9 mouse cellular contexts compared by ENCODE assay signal in the genomic region with DNA sequence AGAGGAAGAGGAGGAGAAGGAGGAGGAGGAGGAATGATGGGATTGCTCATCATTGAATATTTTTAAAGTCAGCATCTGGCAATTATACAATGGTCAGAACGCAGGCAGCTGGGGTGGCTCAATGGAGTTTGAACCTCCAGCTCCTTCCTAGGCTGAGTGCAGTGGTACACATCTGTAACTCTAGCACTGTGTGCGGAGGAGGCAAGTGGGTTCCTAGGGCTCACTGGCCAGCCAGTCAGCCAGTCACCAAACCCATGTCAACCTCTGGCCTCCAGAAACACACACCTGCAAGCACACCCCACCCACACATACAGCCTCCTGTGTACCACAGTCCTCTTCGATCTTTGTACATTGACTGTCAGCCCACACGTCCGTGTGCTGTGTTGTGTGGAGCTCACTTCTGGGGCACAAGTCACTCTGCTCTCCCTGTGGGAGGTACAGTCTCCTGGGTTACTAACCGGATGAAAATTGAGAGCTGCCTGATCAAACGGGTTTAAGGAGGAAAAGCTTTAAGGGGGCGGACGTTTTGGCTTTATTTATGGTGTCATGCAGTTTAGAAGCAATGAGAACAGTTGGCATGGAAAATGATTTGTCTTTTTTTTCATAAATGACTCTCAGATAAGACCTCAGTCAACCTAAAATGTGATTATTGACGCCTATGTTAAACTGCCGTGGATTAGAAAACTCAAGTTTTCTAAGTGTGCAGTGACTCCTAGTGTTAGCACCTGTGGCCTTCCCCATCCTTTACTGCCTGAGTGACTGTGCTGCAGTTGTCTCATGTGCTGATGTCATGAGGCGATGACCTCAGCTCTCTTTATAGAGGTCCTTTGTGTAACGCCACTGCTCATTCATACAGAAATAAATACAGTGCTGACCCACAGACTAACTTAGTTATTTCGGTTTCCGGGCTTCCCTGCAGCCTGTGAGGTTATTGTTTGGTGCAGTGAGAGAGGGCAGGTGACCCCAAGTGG.
DNase-seq lines count a peak whose midpoint lies in the region; ATAC-seq lines count a peak whose summit lies in the region.
"Had no signal": no experiment of that assay in that cellular context is flagged by ENCODE, and none has a peak within 500 bp of the region (broad histone marks: within the 10 kb centered on the region; RNA-seq: fewer than 3 reads in every experiment).

No protein-coding gene starts in this region.

- DNase-seq in embryonic facial prominence, embryonic 14.5 days (ENCODE audit: low spot score): no peak
- DNase-seq in embryonic facial prominence, embryonic 10.5 days (ENCODE audit: low spot score): no peak
- no peak for DNase-seq in kidney, postnatal 10 days
- DNase-seq in right cerebral cortex, adult 18-20 months: peak; percentile 23
- no peak for DNase-seq in right cerebral cortex, postnatal 36 days (ENCODE audit: low spot score in 2 of 2)
- no peak for DNase-seq in thymus, postnatal 25 days
- DNase-seq: B cell, adult 2 months had no signal

- H3K4me3 ChIP-seq in embryonic facial prominence, embryonic 14.5 days (ENCODE audit: low read depth, low read length): no peak overlapping the region
- no peak overlapping the region for H3K4me3 ChIP-seq in embryonic facial prominence, embryonic 10.5 days
- no peak overlapping the region for H3K4me3 ChIP-seq in kidney, embryonic 15.5 days (replicated peaks)

- no peaks in the 10 kb centered on the region for H3K27me3 ChIP-seq in embryonic facial prominence, embryonic 14.5 days (replicated peaks; ENCODE audit: control insufficient read depth, insufficient read depth, low read length)
- H3K27me3 ChIP-seq in embryonic facial prominence, embryonic 10.5 days (replicated peaks; ENCODE audit: low read depth, poor library complexity, severe bottlenecking): no peaks in the 10 kb centered on the region
- no peaks in the 10 kb centered on the region for H3K27me3 ChIP-seq in kidney, embryonic 15.5 days

- no peak overlapping the region for H3K27ac ChIP-seq in embryonic facial prominence, embryonic 14.5 days (replicated peaks; ENCODE audit: low read depth, low read length)
- H3K27ac ChIP-seq in embryonic facial prominence, embryonic 10.5 days (replicated peaks): no peak overlapping the region
- peak overlapping the region; percentile 46 for H3K27ac ChIP-seq in kidney, embryonic 15.5 days

- H3K9me3 ChIP-seq in embryonic facial prominence, embryonic 14.5 days (ENCODE audit: control insufficient read depth, low read length): no peaks in the 10 kb centered on the region
- H3K9me3 ChIP-seq in embryonic facial prominence, embryonic 10.5 days: no peaks in the 10 kb centered on the region
- no peaks in the 10 kb centered on the region for H3K9me3 ChIP-seq in kidney, embryonic 15.5 days (replicated peaks)

- 0 out of 2 replicates have a peak, but pooled peaks have one; percentile 39 for ATAC-seq in embryonic facial prominence, embryonic 14.5 days (ENCODE audit: low read depth)
- peak; percentile 52; the same call in 1 of the 2 replicates for ATAC-seq in kidney, embryonic 15.5 days (replicated peaks; ENCODE audit: low FRiP score)
- ATAC-seq in granulocyte monocyte progenitor cell, adult 5-6 weeks (replicated peaks; ENCODE audit: poor library complexity, severe bottlenecking): no peak

- no peak overlapping the region for H3K9ac ChIP-seq in embryonic facial prominence, embryonic 14.5 days (ENCODE audit: low read depth, low read length)
- H3K9ac ChIP-seq in kidney, embryonic 15.5 days: no peak overlapping the region

- 64% methylated on average over 15 of the region's 15 CpGs for WGBS in embryonic facial prominence, embryonic 14.5 days
- WGBS in embryonic facial prominence, embryonic 10.5 days: 82% methylated on average over 15 of the region's 15 CpGs
- WGBS in kidney, embryonic 15.5 days: 38% methylated on average over 15 of the region's 15 CpGs

- H3K36me3 ChIP-seq in embryonic facial prominence, embryonic 14.5 days (ENCODE audit: control insufficient read depth, insufficient read depth, low read length): no peaks in the 10 kb centered on the region
- H3K36me3 ChIP-seq in embryonic facial prominence, embryonic 10.5 days (replicated peaks): peaks cover 23% of the 10 kb centered on the region
- peaks cover 9% of the 10 kb centered on the region; the same call in 1 of the 2 replicates for H3K36me3 ChIP-seq in kidney, embryonic 15.5 days

- H3K4me1 ChIP-seq in embryonic facial prominence, embryonic 14.5 days (ENCODE audit: control insufficient read depth, insufficient read depth, low read length): peaks cover 5% of the 10 kb centered on the region
- peaks cover 7% of the 10 kb centered on the region; the same call in 1 of the 2 replicates for H3K4me1 ChIP-seq in embryonic facial prominence, embryonic 10.5 days
- peaks cover 19% of the 10 kb centered on the region for H3K4me1 ChIP-seq in kidney, embryonic 15.5 days

- H3K4me2 ChIP-seq in embryonic facial prominence, embryonic 14.5 days (ENCODE audit: low read depth, low read length): no peak overlapping the region
- H3K4me2 ChIP-seq in kidney, embryonic 15.5 days: no peak overlapping the region
